Mouse (Mus musculus) heart, embryonic 13.5 days (tissue): ENCODE measurements around the gene Susd1. TPM values are rescaled to one million over a fixed set of nuclear protein-coding genes. Genes with fewer than 3 reads are reported as not detected.
A peak's percentile ranks its signal among the peaks of the same experiment; 100 is the strongest.

ENCODE experiments used
- ATAC-seq: fragments of 200-750 bp; cut with Nextera tagmentation; 2 replicates; pipeline ENCODE4 v1.8.0; 2017; ENCODE audit warnings: moderate TSS enrichment; ENCODE audit not compliant: insufficient number of reproducible peaks, low FRiP score, low TSS enrichment; ENCODE audit errors: extremely low read depth
- H3K27ac ChIP-seq: fragments of 300-500 bp; sonication (generic); replicated peaks from 2 replicates; pipeline ENCODE4 v1.5.1; 2015; ENCODE audit warnings: moderate library complexity, mild to moderate bottlenecking, inconsistent platforms
- H3K27me3 ChIP-seq: fragments of 300-500 bp; sonication (generic); replicated peaks from 2 replicates; pipeline ENCODE4 v1.6.1; 2015; ENCODE audit warnings: mild to moderate bottlenecking, inconsistent platforms
- H3K36me3 ChIP-seq: fragments of 300-500 bp; sonication (generic); 2 replicates; pipeline ENCODE4 v1.6.1; 2015; ENCODE audit warnings: mild to moderate bottlenecking, inconsistent platforms
- H3K4me1 ChIP-seq: fragments of 300-500 bp; sonication (generic); 2 replicates; pipeline ENCODE4 v1.6.1; 2015; ENCODE audit warnings: inconsistent platforms
- H3K4me2 ChIP-seq: fragments of 300-500 bp; sonication (generic); 2 replicates; pipeline ENCODE4 v1.6.1; 2015; ENCODE audit warnings: inconsistent platforms, mild to moderate bottlenecking, moderate library complexity
- H3K4me3 ChIP-seq: fragments of 300-500 bp; sonication (generic); 2 replicates; pipeline ENCODE4 v1.5.1; 2015; ENCODE audit warnings: moderate library complexity, mild to moderate bottlenecking, inconsistent platforms
- H3K9ac ChIP-seq: fragments of 300-500 bp; sonication (generic); 2 replicates; pipeline ENCODE4 v1.6.1; 2015; ENCODE audit warnings: inconsistent platforms, mild to moderate bottlenecking, moderate library complexity
- H3K9me3 ChIP-seq: fragments of 300-500 bp; sonication (generic); 2 replicates; pipeline ENCODE4 v1.6.1; 2016; ENCODE audit warnings: inconsistent platforms
- WGBS: fragments of 180-500 bp; shearing (Covaris S2); methylation state at CpG from one replicate; pipeline ENCODE4 v1.1.7; 2015; ENCODE audit warnings: mixed read lengths; 5-methylcytosine and 5-hydroxymethylcytosine counted together
- polyA plus RNA-seq: library from polyadenylated mRNA; unstranded; fragments of >200 nt; fragmentation: Nextera tagmentation; extraction: Ambion mirVana; gene quantifications from 2 replicates; pipeline ENCODE4 v1.2.1, GENCODE M21; 2015

Gene Susd1
- polyA plus RNA-seq, 1 experiment from 2014 or later, result 7.4 TPM

- Histone ChIP-seq H3K4me2 (no peak overlapping the region), H3K9me3 (no peaks in the 10 kb centered on the region), H3K27ac (no peak overlapping the region), H3K9ac (no peak overlapping the region), H3K36me3 (no peaks in the 10 kb centered on the region), H3K4me3 (no peak overlapping the region), H3K4me1 (no peaks in the 10 kb centered on the region; the same call in 1 of the 2 replicates), H3K27me3 (no peaks in the 10 kb centered on the region)
- 75% methylated on average over 8 of the region's 8 CpGs for WGBS
- no peak for ATAC-seq
These were observed 14.1 kb upstream of the Susd1 start for GRCm38 (mm10) chr4:59452503-59452933.

GRCm38 (mm10) chr4:59450906-59451305, 12.5 kb upstream of the Susd1 start:
- no peak overlapping the region for H3K9ac ChIP-seq
- ATAC-seq, result no peak
- H3K4me3 ChIP-seq, result no peak overlapping the region
- H3K36me3 ChIP-seq, result no peaks in the 10 kb centered on the region
- peaks cover 4% of the 10 kb centered on the region; the same call in 1 of the 2 replicates for H3K9me3 ChIP-seq
- no peaks in the 10 kb centered on the region for H3K27me3 ChIP-seq
- H3K4me1 ChIP-seq, result peaks cover under 1% of the 10 kb centered on the region; the same call in 1 of the 2 replicates
- H3K4me2 ChIP-seq, result no peak overlapping the region
- no peak overlapping the region for H3K27ac ChIP-seq
- WGBS, result 90% methylated on average over 3 of the region's 3 CpGs

- Histone ChIP-seq H3K4me1 (peaks cover 6% of the 10 kb centered on the region), H3K27ac (no peak overlapping the region), H3K27me3 (no peaks in the 10 kb centered on the region), H3K36me3 (no peaks in the 10 kb centered on the region), H3K4me3 (no peak overlapping the region), H3K9ac (no peak overlapping the region), H3K9me3 (peaks cover 4% of the 10 kb centered on the region; the same call in 1 of the 2 replicates), H3K4me2 (no peak overlapping the region)
- no peak for ATAC-seq
- 78% methylated on average over 6 of the region's 6 CpGs for WGBS
These were observed 11.9 kb upstream of the Susd1 start for GRCm38 (mm10) chr4:59450234-59450854.

- H3K27ac ChIP-seq, result no peak overlapping the region
- H3K36me3 ChIP-seq, result no peaks in the 10 kb centered on the region
- peaks cover 4% of the 10 kb centered on the region; the same call in 1 of the 2 replicates for H3K9me3 ChIP-seq
- ATAC-seq, result no peak
- no peaks in the 10 kb centered on the region for H3K27me3 ChIP-seq
- H3K4me3 ChIP-seq, result no peak overlapping the region
- H3K4me1 ChIP-seq, result peaks cover 9% of the 10 kb centered on the region
- WGBS, result 80% methylated on average over 1 of the region's 1 CpGs
- no peak overlapping the region for H3K9ac ChIP-seq
- no peak overlapping the region for H3K4me2 ChIP-seq
These were observed 8.9 kb upstream of the Susd1 start for GRCm38 (mm10) chr4:59447296-59447695.

- Histone ChIP-seq H3K27ac (no peak overlapping the region), H3K36me3 (no peaks in the 10 kb centered on the region), H3K27me3 (no peaks in the 10 kb centered on the region), H3K4me1 (peaks cover 9% of the 10 kb centered on the region), H3K4me2 (no peak overlapping the region), H3K9ac (no peak overlapping the region), H3K9me3 (peaks cover 4% of the 10 kb centered on the region; the same call in 1 of the 2 replicates), H3K4me3 (no peak overlapping the region)
- WGBS, result 20% methylated on average over 6 of the region's 6 CpGs
- ATAC-seq, result no peak
These were observed 7.1 kb upstream of the Susd1 start for GRCm38 (mm10) chr4:59445516-59445915.

GRCm38 (mm10) chr4:59444994-59445393, 6.6 kb upstream of the Susd1 start:
- Histone ChIP-seq H3K4me3 (no peak overlapping the region), H3K27ac (no peak overlapping the region), H3K36me3 (no peaks in the 10 kb centered on the region), H3K4me2 (no peak overlapping the region), H3K4me1 (peaks cover 12% of the 10 kb centered on the region), H3K27me3 (no peaks in the 10 kb centered on the region), H3K9ac (no peak overlapping the region), H3K9me3 (peaks cover 4% of the 10 kb centered on the region; the same call in 1 of the 2 replicates)
- no peak for ATAC-seq
- 78% methylated on average over 3 of the region's 3 CpGs for WGBS

- H3K9me3 ChIP-seq, result peaks cover 4% of the 10 kb centered on the region; the same call in 1 of the 2 replicates
- H3K4me3 ChIP-seq, result no peak overlapping the region
- H3K4me2 ChIP-seq, result no peak overlapping the region
- WGBS, result 73% methylated on average over 4 of the region's 4 CpGs
- peaks cover 21% of the 10 kb centered on the region for H3K4me1 ChIP-seq
- H3K27me3 ChIP-seq, result no peaks in the 10 kb centered on the region
- no peak overlapping the region for H3K9ac ChIP-seq
- ATAC-seq, result no peak
- H3K36me3 ChIP-seq, result no peaks in the 10 kb centered on the region
- no peak overlapping the region for H3K27ac ChIP-seq
These were observed 5.7 kb upstream of the Susd1 start for GRCm38 (mm10) chr4:59444085-59444484.

GRCm38 (mm10) chr4:59441265-59441664, 2.8 kb upstream of the Susd1 start:
- Histone ChIP-seq H3K27ac (no peak overlapping the region), H3K9ac (no peak overlapping the region), H3K4me2 (no peak overlapping the region), H3K4me3 (no peak overlapping the region), H3K4me1 (peaks cover 39% of the 10 kb centered on the region), H3K27me3 (no peaks in the 10 kb centered on the region), H3K9me3 (no peaks in the 10 kb centered on the region), H3K36me3 (no peaks in the 10 kb centered on the region)
- no peak for ATAC-seq
- WGBS, result 68% methylated on average over 1 of the region's 1 CpGs

GRCm38 (mm10) chr4:59439960-59440359, 1.5 kb upstream of the Susd1 start:
- ATAC-seq, result no peak
- no peak overlapping the region for H3K4me3 ChIP-seq
- no peaks in the 10 kb centered on the region for H3K36me3 ChIP-seq
- H3K27me3 ChIP-seq, result no peaks in the 10 kb centered on the region
- H3K9me3 ChIP-seq, result no peaks in the 10 kb centered on the region
- H3K27ac ChIP-seq, result no peak overlapping the region
- no peak overlapping the region for H3K9ac ChIP-seq
- no peak overlapping the region for H3K4me2 ChIP-seq
- peaks cover 30% of the 10 kb centered on the region for H3K4me1 ChIP-seq
- 43% methylated on average over 2 of the region's 2 CpGs for WGBS

GRCm38 (mm10) chr4:59439041-59439440, 608 bp upstream of the Susd1 start:
- Histone ChIP-seq H3K4me3 (peak overlapping the region; percentile 73), H3K36me3 (no peaks in the 10 kb centered on the region), H3K27me3 (no peaks in the 10 kb centered on the region), H3K9me3 (no peaks in the 10 kb centered on the region), H3K27ac (no peak overlapping the region), H3K4me2 (peak overlapping the region; percentile 91), H3K4me1 (peaks cover 30% of the 10 kb centered on the region), H3K9ac (peak overlapping the region; percentile 85)
- no peak for ATAC-seq
- WGBS, result 35% methylated on average over 5 of the region's 5 CpGs

- no peak overlapping the region for H3K4me2 ChIP-seq
- H3K27ac ChIP-seq, result no peak overlapping the region
- H3K4me1 ChIP-seq, result peaks cover 33% of the 10 kb centered on the region
- H3K4me3 ChIP-seq, result no peak overlapping the region
- H3K9ac ChIP-seq, result no peak overlapping the region
- WGBS, result 82% methylated on average over 4 of the region's 4 CpGs
- H3K36me3 ChIP-seq, result no peaks in the 10 kb centered on the region
- no peaks in the 10 kb centered on the region for H3K9me3 ChIP-seq
- H3K27me3 ChIP-seq, result no peaks in the 10 kb centered on the region
- ATAC-seq, result no peak
These were observed 2.5 kb downstream of the Susd1 start for GRCm38 (mm10) chr4:59435951-59436350.

GRCm38 (mm10) chr4:59434039-59434438, 4.4 kb downstream of the Susd1 start:
- Histone ChIP-seq H3K9me3 (no peaks in the 10 kb centered on the region), H3K27me3 (no peaks in the 10 kb centered on the region), H3K4me3 (no peak overlapping the region), H3K36me3 (no peaks in the 10 kb centered on the region), H3K9ac (no peak overlapping the region), H3K4me2 (no peak overlapping the region), H3K4me1 (peaks cover 32% of the 10 kb centered on the region), H3K27ac (no peak overlapping the region)
- WGBS, result 69% methylated on average over 3 of the region's 3 CpGs
- ATAC-seq, result no peak
